Mouse (Mus musculus): ENCODE measurements around the gene Ovca2.

- TF ChIP-seq CTCF (conservative IDR thresholded peaks at IDR 0.05; ENCODE audit: low read length) = no peak
- TF ChIP-seq NANOG (IDR thresholded peaks at IDR 0.05; ENCODE audit: borderline replicate concordance, low read length) = no peak
Observed at GRCm38 (mm10) chr11:75196131-75196530, 17.5 kb upstream of the Ovca2 start.
